Mouse (Mus musculus): ENCODE results near the gene Ldhd. TPM values are rescaled to one million over a fixed set of nuclear protein-coding genes. Genes with fewer than 3 reads are reported as not detected.

Ldhd gene
- polyA plus RNA-seq (2014; fragmentation: Illumina TruSeq; extraction: RNeasy Lipid Tissue Mini Kit (QIAGEN cat#74804); ENCODE audit: low read depth, low replicate concordance): 0.81 TPM

GRCm38 (mm10) chr8:111630105-111630521 is at the start of gene Ldhd:
Gene Ldhd (minus strand): TSS chr8:111630374.

GRCm38 (mm10) chr8:111643264-111644141 is 13.3 kb upstream of the Ldhd start, which contains the start of gene Zfp1:
Gene Zfp1 (plus strand): TSS chr8:111643401.

Other genes with a start within 250 kb of the Ldhd start
- 28.0 TPM for gene Fa2h, start 236.6 kb downstream of the Ldhd start, polyA plus RNA-seq (2014; fragmentation: Illumina TruSeq; extraction: RNeasy Lipid Tissue Mini Kit (QIAGEN cat#74804); ENCODE audit: low read depth, low replicate concordance)
- gene Wdr59, start 108.3 kb downstream of the Ldhd start, polyA plus RNA-seq (2014; fragmentation: Illumina TruSeq; extraction: RNeasy Lipid Tissue Mini Kit (QIAGEN cat#74804); ENCODE audit: low read depth, low replicate concordance): 3.8 TPM
- gene Znrf1, start 94.3 kb downstream of the Ldhd start, polyA plus RNA-seq (2014; fragmentation: Illumina TruSeq; extraction: RNeasy Lipid Tissue Mini Kit (QIAGEN cat#74804); ENCODE audit: low read depth, low replicate concordance): 17.4 TPM
- 6.8 TPM for gene Zfp1, start 13.0 kb upstream of the Ldhd start, polyA plus RNA-seq (2014; fragmentation: Illumina TruSeq; extraction: RNeasy Lipid Tissue Mini Kit (QIAGEN cat#74804); ENCODE audit: low read depth, low replicate concordance)
- gene Ctrb1, start 60.6 kb upstream of the Ldhd start, polyA plus RNA-seq (2014; fragmentation: Illumina TruSeq; extraction: RNeasy Lipid Tissue Mini Kit (QIAGEN cat#74804); ENCODE audit: low read depth, low replicate concordance): not detected
- gene Bcar1, start 113.4 kb upstream of the Ldhd start, polyA plus RNA-seq (2014; fragmentation: Illumina TruSeq; extraction: RNeasy Lipid Tissue Mini Kit (QIAGEN cat#74804); ENCODE audit: low read depth, low replicate concordance): 0.64 TPM
- 119 TPM for gene Cfdp1, start 223.9 kb upstream of the Ldhd start, polyA plus RNA-seq (2014; fragmentation: Illumina TruSeq; extraction: RNeasy Lipid Tissue Mini Kit (QIAGEN cat#74804); ENCODE audit: low read depth, low replicate concordance)
- 21.2 TPM for gene Tmem170, start 246.4 kb upstream of the Ldhd start, polyA plus RNA-seq (2014; fragmentation: Illumina TruSeq; extraction: RNeasy Lipid Tissue Mini Kit (QIAGEN cat#74804); ENCODE audit: low read depth, low replicate concordance)